In genomic region chr2:173276409-173276808, GRCm38 (mm10) we compare ENCODE assay signal across 8 mouse cellular contexts. TPM values are rescaled to one million over a fixed set of nuclear protein-coding genes. Genes with fewer than 3 reads are reported as not detected.
DNase-seq lines count a peak whose midpoint lies in the region; ATAC-seq lines count a peak whose summit lies in the region.

Gene Pmepa1 (minus strand): TSS chr2:173276533.

- peak within 1 kb of the TSS; percentile 74 for H3K27ac ChIP-seq in hindbrain, embryonic 16.5 days (ENCODE audit: low read depth, low read length)

- 0% methylated on average over 46 of the region's 61 CpGs for WGBS in hindbrain, embryonic 16.5 days

- peak; percentile 94 for ATAC-seq in hindbrain, embryonic 16.5 days

- H3K4me1 ChIP-seq in hindbrain, embryonic 16.5 days (ENCODE audit: control insufficient read depth, insufficient read depth, low read depth, low read length) = peaks cover 37% of the 10 kb centered on the region

- peak within 1 kb of the TSS; percentile 91 for H3K4me3 ChIP-seq in hindbrain, embryonic 16.5 days (ENCODE audit: low read length)

- H3K4me2 ChIP-seq in hindbrain, embryonic 16.5 days (ENCODE audit: low read length) = peak within 1 kb of the TSS; percentile 80

- H3K27me3 ChIP-seq in hindbrain, embryonic 16.5 days (replicated peaks; ENCODE audit: control insufficient read depth, insufficient read depth, low read length) = no peaks in the 10 kb centered on the region

- peak within 1 kb of the TSS; percentile 97 for H3K9ac ChIP-seq in hindbrain, embryonic 16.5 days (ENCODE audit: low read depth, low read length)

- no peaks in the 10 kb centered on the region for H3K9me3 ChIP-seq in hindbrain, embryonic 16.5 days (ENCODE audit: control insufficient read depth, low read length)

- peak; percentile 84 for DNase-seq in T-cell, adult 2 months (ENCODE audit: low spot score)
- peak; percentile 76 to 77 for DNase-seq in cerebellum, postnatal 4 days (ENCODE audit: low spot score in 2 of 2)
- peak; percentile 87 to 91 for DNase-seq in gastrocnemius, adult 8-10 months (ENCODE audit: low spot score in 2 of 2)
- peak; percentile 88 to 93 for DNase-seq in left cerebral cortex, adult 18-20 months (ENCODE audit: low spot score in 2 of 2)
- DNase-seq in lung, postnatal 36 days = peak; percentile 93
- DNase-seq in retina, postnatal 7 days (ENCODE audit: low read depth, low spot score) = peak; percentile 89
- peak; percentile 93 for DNase-seq in thymus, postnatal 4 days

- no peaks in the 10 kb centered on the region for H3K36me3 ChIP-seq in hindbrain, embryonic 16.5 days (ENCODE audit: control insufficient read depth, insufficient read depth, low read length)

RNA-seq across cellular contexts. Expression of gene Pmepa1, which starts in this region (rescaled TPM):
- total RNA-seq in gastrocnemius, adult 8-10 months (2022) = 10 to 100 TPM; 10.8 to 23.7 (median 18.9) TPM
- 3.2 and 3.9 TPM in 2 replicates for polyA plus RNA-seq in hindbrain, embryonic 16.5 days (2015; fragmentation: Nextera tagmentation; extraction: Ambion mirVana)
- 10 to 100 TPM; 45.8 to 49.9 TPM for total RNA-seq in left cerebral cortex, adult 18-20 months (2021)

Comparison
In these comparisons a context has a peak if more than half of its experiments do, and no peak if none do; other contexts are left out.
1. Peak in every context shown above with its lines: DNase-seq, ATAC-seq, H3K4me3 ChIP-seq and H3K27ac ChIP-seq.